Mouse (Mus musculus) CD4-positive, CD25-positive, alpha-beta regulatory T cell, adult 4 months (primary cell): ENCODE data around the gene Smg7. TPM values are rescaled to one million over a fixed set of nuclear protein-coding genes. Genes with fewer than 3 reads are reported as not detected.
"Not testable (repeated sequence)": the region's sequence is repeated elsewhere in the genome, so short reads cannot be mapped to it uniquely, and the experiment has no call there.

ENCODE experiments used
- ATAC-seq: one replicate; pipeline ENCODE4 v1.8.0; 2017
- polyA plus RNA-seq, 2 experiments: library from polyadenylated mRNA; unstranded; fragments of 100-300 nt; shearing (Covaris generic); gene quantifications; one replicate each; pipeline ENCODE4 v1.2.1; 2017

The Smg7 gene
- 10 to 100 TPM; 36.1 to 43.5 TPM for polyA plus RNA-seq

DNA sequence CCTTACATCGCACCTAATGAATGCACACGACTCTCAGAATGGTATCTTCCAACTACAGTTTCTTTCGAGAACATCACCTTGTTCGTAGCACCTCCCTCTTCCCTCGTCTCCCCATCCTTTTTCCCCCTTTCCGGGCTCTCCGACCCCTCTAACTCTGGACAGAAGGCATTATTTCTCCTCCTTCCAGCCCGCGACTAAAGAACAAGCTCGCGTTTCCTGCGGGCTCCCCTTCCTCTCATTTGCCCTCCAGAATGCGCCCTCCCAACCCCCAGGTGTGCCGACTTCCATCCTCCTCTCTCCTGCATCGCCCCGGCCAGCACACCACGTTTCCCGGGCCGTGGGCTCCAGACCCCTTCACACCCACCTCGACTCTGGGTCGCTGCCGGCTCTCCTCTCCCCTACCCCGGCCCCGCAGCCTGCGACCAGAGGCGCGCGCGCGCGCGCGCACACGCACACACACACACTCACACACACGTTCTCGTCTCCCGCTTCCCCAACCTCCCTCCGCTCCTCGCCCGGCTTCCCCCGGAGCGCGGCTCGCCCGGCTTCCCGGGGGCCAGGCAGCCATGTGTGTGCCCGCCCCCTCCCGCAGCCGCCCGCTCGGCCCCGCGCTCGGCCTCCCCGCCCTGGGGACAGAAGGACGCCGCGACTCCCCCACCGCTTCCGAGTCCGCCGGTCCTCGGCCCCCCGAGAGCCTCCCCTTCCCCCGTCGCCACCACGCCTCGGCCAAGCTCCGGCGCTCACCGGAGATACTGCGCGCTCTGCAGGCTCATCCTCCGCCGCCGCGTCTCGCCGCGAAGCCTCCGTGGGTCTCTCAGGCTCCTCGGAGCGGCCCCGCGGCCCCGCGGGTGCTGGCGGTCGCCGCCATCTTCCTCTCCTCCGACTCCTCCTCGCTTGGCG is at the start of gene Smg7:
Gene Smg7, minus strand, starts transcription at position 882 of the 900 bp plus-strand sequence.
- ATAC-seq: peak; percentile 1

DNA sequence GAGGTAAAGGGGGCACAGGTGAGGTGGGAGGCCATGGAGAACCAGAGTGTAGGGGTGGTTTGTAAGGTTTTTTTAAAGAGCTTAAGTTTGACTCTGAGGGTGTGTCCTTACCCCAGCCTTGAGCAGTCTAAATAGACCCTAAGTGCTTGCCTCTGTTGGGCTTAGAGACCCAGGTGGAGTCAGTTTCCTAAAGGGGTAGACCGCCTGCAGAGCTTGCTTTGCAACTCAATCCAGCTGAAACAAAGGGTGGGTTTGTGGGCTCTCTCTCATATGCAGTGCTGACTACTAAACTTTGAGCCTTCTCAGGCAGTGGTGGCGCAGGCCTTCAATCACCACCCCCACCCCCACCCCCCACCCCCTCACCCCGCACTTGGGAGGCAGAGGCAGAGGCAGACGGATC is 40.5 kb upstream of the Smg7 start:
- ATAC-seq: no peak

DNA sequence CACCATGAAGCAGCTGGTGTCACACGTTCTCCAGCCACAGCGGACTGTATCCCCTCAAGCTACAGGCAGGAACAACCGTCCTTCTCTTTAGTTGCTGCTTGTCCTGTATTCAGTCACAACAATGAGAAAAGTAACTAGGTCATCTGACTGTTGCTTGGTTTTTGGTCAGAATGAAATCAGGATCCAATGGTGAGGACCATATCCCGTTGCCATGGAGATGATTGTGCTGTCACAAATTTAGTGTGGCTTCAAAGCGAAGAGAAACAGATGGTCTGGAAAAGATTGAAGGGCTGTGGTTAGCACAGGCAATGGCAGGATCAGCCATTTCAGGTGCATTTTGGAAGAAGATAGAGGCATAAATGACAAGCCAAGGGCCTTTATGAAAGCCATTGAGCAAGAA is 33.9 kb upstream of the Smg7 start:
- no peak for ATAC-seq

DNA sequence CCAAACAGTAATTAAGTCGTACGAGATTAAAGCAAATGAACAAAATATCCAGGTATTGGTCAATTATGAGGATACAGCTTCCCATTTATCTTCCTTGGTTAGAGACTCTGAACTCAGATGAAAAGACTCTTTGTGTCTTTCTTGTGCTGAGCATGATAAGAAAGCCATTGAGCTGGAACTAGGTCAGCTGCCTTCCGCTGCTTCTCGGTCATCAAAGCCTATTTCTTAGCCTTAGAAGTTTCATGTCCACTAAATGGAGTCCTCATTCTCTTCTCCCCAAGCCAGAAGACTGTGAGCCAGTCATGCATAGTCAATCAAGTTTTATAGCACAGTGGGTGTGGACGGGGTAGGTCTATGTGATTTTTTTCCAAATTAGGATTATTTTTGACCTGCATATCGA is 33.0 kb upstream of the Smg7 start:
- no peak for ATAC-seq

DNA sequence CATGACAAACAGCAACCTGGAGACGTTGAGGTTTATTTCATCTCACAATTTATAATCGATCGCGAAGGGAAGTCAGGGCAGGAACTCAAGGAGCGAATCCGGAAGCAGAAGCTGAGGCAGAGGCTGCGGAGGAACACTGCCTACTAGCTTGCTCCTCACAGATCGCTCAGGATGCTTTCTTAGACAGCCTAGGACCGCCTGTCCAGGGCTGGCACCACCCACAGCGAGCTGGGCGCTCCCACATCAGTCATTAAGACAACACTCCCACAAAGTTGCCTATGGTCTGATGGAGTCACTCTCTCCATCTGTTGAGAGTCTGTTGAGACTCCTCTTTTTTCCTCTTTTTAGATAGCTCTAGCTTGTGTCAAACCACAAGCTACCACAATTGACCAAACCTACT is 31.5 kb upstream of the Smg7 start:
- no peak for ATAC-seq

DNA sequence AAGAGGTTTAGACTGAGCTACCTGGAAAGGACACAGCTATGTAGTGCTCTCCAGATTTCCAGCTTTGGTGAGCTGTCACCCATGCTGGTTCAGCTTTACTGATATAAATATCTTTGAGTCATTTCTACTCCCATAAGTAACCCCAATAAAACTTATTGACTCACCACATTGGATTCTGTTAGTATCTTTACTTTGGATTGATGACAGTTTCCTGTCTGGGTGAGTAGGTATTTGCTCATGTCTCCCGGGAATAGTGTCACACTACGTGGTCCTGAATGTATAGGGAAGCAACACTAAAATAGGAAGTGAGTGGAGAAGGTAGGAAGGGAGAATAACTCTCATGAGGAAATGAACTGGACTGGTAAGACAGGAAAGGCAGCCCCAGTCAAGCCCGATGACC is 19.3 kb upstream of the Smg7 start:
- ATAC-seq: no peak

DNA sequence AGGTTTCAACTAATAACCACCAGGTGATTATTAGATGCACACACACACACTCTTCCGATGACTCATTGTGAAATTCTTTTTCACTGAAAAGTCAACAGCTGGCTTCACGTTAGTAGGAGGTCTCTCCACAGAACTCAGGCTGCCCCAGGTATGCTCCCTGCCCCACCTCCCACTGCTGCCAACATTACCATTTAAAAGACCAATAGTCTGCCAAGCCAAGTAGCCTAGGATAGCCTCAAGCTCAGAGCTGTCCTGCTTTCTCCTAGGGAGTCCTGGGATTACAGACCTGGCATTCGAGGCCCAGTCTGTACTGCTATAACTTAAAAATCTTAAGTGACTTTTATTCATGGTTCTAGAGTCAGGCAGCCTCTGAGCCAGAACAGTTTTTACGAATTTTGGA is 15.2 kb upstream of the Smg7 start:
- ATAC-seq: no peak

DNA sequence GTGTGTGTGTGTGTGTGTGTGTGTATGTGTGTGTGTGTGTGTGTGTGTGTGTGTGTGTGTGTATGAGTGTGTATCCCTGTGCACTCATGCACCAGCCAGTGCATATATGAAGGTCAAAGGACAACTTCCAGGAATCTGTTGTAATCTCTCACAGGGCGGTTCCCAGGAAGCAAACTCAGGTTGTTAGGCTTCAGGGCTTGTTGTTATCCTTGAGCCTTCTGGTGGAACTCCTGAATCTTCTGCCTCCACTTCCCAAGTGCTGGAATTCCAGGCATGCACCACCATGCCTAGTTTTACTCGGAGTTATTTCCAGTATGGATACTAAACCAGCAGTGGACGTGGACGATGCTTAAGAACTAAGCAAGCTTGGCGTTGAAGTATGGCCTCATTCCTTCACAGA is 14.5 kb upstream of the Smg7 start:
- ATAC-seq: no peak

DNA sequence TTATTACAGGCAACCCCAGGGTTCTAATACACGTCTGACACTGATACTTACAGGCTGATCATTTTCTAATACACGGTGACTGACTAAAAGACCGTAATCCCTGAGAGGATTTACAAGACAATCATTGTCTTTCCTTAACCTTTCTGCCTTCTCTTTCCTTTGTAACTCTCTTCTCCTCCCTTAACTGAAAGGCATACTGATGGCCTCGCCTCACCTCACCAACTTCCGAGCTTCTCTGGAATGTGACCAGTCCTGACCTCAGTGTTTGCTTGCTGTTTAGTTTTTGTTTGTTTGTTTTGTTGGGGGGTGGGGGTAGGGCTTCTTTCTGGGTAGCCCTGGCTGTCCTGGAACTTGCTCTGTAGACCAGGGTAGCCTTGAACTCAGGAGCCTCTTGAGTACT is 13.3 kb upstream of the Smg7 start:
- ATAC-seq: no peak

DNA sequence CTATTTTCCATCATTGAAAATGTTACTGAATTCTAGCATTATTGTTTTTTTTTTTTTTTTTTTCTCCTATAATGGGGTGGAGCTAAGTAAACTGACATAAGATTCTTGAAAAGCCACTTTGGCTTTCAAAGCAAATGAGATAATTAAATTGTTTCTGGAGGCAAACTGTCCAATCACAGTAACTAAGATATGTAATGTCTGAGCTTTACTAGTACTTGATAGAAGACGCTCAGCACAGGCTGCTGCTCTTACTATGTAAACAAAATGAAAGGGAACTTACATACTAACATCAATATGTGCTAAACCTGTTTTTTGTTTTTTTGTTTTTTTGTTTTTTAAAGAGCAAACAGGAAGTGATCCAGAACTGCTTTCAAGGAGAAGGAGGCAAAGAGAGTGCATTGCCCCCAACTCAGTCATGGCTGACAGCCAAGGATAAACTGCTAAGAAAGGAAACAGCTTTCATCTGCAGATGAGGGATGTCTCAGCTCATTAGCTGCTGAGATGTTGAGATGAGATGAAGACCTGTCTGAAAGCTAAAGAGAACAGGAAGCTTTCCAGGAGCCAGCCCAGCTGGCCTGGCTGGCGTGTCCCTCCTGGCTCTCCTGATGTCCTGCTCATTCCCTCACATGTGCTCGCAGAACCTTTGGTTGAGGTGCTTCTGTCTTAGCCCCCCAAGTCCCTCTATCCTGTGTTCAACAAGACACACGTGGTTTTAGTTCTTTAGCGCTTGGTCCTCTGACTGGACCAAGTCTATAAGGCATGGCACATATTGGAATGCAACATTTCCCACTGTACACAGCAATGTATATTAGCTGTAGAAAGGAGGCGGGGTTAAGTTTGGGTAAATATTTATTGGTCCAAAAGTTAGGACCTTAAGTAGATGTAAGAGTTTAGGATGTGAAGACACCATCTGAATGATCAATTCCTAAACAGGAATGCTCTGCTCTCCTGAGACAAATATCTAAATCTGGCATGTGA is 11.3 kb upstream of the Smg7 start:
- no peak for ATAC-seq

DNA sequence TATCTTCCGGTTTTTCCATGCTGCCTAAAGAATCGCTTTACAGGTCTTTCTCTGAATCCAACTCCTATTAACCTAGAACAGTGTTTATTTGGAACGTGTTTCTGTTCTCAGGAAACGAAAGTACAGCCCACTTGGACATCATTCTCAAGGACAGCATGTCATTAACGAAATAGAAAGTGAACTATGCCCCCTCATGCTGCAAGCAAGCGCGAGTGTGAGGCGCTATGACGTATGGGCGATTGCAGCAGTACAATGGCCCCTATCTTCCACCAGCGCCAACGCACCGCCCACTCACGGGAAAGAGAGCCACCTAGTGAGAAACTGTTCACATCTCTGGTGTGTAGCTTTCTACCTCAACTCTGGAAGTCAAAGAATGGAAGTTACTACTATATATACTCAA is 2.0 kb upstream of the Smg7 start:
- ATAC-seq: peak; percentile 68

DNA sequence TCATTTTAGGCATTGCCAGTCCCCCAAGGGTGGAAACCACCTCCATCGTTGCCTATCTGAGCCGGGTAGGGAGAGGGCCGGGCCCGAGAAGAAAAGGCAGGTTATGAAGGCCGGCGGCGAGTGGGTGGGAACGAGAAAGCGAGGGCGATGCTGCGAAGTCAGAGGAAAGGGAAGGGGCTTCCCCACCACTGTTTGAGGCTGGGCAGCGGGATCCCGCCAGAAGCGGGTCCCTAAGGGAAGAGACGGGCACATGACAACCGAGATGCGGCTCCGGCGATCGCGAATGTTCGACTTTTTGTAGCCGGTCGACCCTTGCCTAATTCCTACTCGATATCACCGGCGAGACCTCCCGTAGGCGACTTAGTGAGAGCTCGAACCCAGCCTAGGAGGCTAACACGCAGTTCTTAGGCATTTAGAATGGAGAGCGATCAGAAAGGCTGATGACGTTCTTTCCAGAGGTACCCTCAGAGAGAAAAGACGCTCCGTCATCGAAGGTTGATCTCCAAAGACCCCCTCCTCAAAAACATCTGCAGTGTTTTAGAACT is 1.2 kb upstream of the Smg7 start:
- peak; percentile 14 for ATAC-seq

DNA sequence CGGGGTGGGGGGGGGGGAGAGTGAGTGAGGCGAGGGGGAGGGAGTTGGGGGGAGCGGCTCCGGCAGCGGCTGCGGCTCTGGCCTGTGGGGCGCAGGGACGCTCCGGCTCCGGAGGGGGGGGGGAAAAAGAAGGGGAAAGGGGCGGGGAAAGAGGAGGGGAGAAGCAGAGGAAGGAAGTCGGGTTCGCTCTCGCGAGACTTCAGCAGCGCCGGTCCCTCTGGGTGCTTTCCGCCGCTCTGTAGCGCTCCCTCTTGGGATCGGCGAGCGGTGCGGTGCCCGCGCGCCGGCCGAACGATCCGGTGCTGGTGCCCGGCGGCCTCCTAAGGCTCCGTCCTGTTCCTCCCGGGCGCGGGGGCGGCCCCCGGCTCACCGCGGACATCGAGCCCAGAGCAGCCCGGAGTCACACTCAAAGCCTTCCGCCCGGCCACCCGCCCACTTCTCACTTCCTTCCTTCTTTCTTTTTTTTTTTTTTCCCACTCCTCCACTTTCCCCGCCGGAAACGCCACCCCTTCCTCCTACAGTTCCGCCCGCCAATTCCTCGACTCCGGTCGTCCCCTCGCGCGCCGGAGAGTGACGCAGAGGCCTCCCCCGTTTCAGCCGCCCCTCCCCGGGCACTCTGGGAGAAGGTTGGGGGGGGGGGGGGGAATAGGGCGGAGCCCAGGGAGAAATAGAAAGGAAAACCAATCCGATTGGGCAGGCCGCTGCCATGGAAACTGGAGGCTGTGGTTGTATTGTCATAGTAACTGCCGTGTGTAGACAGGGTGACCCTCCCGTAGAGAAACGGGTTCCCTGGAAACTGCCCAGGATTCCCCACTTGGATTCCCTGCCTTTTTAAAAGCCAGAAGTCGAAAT is 445 bp upstream of the Smg7 start:
- ATAC-seq: peak; percentile 65

DNA sequence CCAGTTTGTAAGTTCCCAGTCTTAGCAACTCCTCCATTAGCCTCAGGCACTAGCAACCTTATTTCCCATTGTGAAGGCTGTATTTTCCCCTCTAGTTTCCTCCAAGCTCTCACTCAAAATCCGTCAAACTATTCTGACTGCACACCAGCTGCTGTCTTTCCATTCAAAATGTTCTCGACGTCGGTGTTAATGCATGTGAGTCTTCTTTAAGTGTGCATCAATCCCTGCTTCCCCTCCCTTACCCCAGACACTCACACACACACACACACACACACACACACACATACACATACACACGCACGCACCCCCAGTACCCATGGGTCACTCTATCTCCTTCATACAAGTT is 1.1 kb downstream of the Smg7 start:
- no peak for ATAC-seq

DNA sequence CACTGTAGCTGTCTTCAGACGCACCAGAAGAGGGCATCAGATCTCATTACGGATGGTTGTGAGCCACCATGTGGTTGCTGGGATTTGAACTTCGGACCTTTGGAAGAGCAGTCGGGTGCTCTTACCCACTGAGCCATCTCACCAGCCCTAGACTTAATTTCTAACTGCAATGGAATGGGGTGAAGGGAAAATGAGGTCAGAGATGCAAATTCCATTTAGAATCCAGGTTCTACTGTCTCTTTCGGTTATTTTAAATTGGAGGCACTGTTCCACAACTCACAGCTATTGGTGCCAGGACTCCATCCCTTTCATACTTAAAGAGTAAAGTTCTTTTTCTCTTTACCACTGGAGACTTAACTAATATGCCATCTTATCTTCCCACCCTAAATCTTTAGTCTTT is 14.4 kb downstream of the Smg7 start:
- ATAC-seq: not testable (repeated sequence)

DNA sequence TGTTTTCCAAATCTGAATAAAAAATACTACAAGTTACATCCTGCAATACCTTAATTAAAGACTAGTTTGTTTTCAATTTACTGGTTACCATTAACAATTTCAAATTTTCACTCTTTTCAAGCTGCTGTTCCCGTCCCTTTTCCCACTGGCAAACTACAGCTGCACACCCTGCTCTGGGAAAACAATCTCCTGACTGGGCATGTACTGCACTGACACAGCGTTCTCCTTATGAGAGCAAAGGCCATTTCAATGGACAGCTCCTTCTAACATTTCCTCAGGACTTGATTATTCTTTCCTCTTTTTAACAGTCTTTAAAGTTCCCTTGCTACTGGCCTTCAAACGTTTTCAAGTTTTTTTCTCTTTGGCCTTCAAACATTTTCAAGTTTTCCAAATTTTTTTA is 31.4 kb downstream of the Smg7 start:
- ATAC-seq: no peak

DNA sequence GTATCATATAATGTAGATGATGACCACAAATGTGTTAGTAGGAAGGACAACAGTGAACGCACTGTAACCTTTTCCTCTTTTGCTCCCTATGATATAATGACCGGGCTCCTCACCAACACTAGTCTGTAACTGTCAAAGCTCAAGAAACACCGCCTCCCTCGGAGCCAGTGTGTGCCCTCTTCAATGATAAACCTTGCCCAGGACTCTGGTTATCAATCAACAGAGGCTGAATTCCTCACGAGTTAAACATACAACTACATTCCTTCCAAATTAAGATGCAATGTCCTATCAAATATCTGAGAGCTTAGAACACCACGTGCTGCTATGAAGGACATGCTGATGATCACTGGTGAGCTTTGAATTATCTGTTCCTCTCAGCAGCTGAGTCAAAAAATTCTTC is 32.5 kb downstream of the Smg7 start:
- ATAC-seq: no peak

DNA sequence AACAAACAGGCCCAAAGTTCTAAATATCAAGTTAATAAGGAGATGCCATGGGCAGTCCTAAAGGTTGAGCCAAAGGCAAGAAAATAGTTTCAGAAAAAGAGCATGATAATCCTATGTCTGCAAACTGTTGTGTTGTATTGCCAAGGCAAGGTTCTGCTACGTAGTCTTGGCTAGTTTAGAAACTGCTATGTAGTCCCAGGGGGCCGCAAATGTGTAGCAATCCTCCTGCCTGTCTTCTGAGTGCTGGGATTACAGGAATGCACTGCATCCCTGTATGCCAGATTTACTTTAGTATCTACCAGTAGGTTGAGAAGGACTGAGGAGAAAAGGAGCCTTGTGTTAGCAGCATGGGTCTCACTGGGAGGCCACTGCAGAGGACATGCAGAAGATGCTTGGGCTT is 55.6 kb downstream of the Smg7 start:
- no peak for ATAC-seq

DNA sequence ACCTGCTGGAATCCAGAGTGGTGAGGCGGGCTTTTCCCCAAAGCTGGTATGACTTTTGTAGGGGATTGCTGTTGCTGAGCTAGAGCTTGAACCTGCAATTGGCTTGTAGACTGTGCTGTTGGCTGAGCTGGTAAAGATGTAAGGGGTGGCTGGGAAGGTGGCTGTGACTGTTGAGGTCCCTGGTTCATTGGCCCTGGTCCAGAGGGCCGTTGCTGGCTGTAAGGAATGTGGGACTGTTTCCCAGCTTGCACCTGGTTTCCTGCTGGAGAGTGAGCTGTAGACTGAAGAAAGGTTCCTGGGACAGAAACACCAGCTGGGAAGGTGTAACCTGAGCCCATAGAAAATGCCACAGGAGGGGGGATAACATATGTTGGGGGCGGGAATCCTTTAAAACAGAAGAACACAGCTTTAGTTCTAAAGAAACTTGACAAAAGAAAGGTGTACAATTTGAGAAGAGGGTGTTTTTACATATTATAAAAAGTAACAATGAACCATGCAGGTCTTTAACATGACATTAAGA is 57.2 kb downstream of the Smg7 start:
- ATAC-seq: no peak

DNA sequence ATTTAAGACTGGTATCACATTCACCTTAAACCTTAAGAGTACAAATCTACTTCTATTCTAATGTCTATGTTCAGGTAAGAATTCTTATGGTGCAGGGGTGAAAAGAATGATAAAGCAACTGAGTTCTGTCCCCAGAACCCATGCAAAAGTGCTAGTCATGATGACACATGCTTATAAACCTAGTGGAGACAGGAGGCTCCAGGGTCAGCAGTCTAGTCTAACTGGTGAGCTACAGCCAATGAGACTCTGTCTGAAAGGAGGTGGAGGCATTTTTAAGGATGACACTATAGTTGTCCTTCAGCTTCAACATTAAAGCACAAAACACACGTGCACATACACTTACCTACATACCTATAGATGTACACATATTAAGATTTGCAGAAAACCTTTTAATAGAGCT is 57.8 kb downstream of the Smg7 start:
- ATAC-seq: no peak

DNA sequence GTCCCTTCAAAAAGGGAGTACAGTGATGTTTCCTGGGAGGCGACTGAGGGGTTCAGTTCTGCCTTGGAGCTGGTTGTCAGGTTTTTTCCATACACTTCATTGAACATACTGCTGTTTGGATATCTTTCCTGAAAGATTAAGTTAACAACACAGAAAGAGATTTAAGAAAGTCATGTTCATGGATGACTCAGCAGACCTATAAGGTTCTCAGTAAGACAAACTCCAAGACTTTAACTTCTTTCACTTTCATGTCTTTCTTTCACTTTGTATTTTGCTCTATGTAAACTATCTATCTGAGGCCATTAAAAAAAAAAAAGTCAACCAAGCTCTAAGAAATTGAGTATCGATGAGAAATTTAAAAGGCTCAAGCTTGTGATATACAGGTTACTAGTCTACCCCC is 61.4 kb downstream of the Smg7 start:
- peak; percentile 53 for ATAC-seq

DNA sequence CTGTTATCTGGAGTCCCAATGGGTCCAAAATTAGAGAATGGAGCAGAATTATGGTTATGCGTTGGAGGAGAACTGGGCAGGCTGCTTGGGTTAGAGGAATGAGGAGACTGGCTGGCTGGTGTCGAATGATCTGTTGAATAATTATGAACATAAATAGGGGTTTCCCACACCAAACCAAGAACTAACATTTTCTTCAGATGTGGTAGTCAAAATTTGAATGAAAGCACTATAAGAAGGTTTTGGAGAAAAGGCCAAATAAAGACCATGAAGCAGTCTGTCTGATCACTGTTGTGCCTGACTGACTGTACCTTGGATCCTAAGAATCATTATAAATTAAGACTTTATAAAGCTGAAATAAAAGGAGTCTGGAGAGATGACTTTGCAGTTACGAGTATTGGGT is 62.1 kb downstream of the Smg7 start:
- ATAC-seq: no peak
